Mouse (Mus musculus) testis, adult 10 weeks (tissue): Measurements from ENCODE around the gene Tubd1. TPM values are rescaled to one million over a fixed set of nuclear protein-coding genes. Genes with fewer than 3 reads are reported as not detected.

Experiments used
- polyA plus RNA-seq: library from polyadenylated mRNA; stranded (reverse); fragments of 350-450 nt; fragmentation: Illumina TruSeq; extraction: RNeasy Lipid Tissue Mini Kit (QIAGEN cat#74804); gene quantifications from one replicate; pipeline ENCODE4 v1.2.3, GENCODE M21; 2014; ENCODE audit warnings: low read depth, low replicate concordance

Gene Tubd1
- polyA plus RNA-seq = 37.7 TPM

GRCm38 (mm10) chr11:86544639-86545299 is at the start of gene Tubd1, which contains the start of gene Rps6kb1:
TSS of gene Tubd1 (plus strand) at chr11:86544991.
TSS of gene Rps6kb1 (minus strand) at chr11:86544805.

Other genes starting within 250 kb of the Tubd1 start
- gene Med13, start 187.4 kb upstream of the Tubd1 start, polyA plus RNA-seq = 64.5 TPM
- 87.3 TPM for gene Rnft1, start 60.3 kb upstream of the Tubd1 start, polyA plus RNA-seq
- 20.3 TPM for gene Rps6kb1, start 186 bp upstream of the Tubd1 start, polyA plus RNA-seq
- 78.6 TPM for gene Vmp1, start 138.8 kb downstream of the Tubd1 start, polyA plus RNA-seq
- gene Ptrh2, start 139.0 kb downstream of the Tubd1 start, polyA plus RNA-seq = 7.4 TPM
- 160 TPM for gene Cltc, start 212.6 kb downstream of the Tubd1 start, polyA plus RNA-seq